Mouse (Mus musculus): ENCODE measurements around the gene Cdh23. TPM values are rescaled to one million over a fixed set of nuclear protein-coding genes. Genes with fewer than 3 reads are reported as not detected.

The Cdh23 gene
- polyA plus RNA-seq, 1 experiment from 2014 or later = 0.87 TPM

GRCm38 (mm10) chr10:60290739-60291110 is 405.6 kb downstream of the Cdh23 start:
- no peaks in the 10 kb centered on the region for H3K9me3 ChIP-seq (replicated peaks; ENCODE audit: control insufficient read depth, low read length)
- 86% methylated on average over 8 of the region's 8 CpGs for WGBS
- no peak overlapping the region for H3K4me2 ChIP-seq (ENCODE audit: low read depth, low read length)
- no peak overlapping the region for H3K9ac ChIP-seq (replicated peaks; ENCODE audit: low read length)
- no peak overlapping the region for H3K27ac ChIP-seq (replicated peaks; ENCODE audit: low read depth, low read length)
- peaks cover 2% of the 10 kb centered on the region; the same call in 1 of the 2 replicates for H3K4me1 ChIP-seq (ENCODE audit: control insufficient read depth, insufficient read depth, low read length)
- no peak for DNase-seq (ENCODE audit: low spot score)
- no peak for ATAC-seq (replicated peaks; ENCODE audit: insufficient number of reproducible peaks, low FRiP score, low TSS enrichment, low read depth)
- H3K4me3 ChIP-seq (ENCODE audit: low read depth, low read length) = no peak overlapping the region
- H3K36me3 ChIP-seq (replicated peaks; ENCODE audit: control insufficient read depth, insufficient read depth, low read depth, low read length) = no peaks in the 10 kb centered on the region; the same call in none of the 2 replicates
- no peaks in the 10 kb centered on the region for H3K27me3 ChIP-seq (ENCODE audit: control insufficient read depth, insufficient read depth, low read length)

GRCm38 (mm10) chr10:60290026-60290738 is 406.1 kb downstream of the Cdh23 start:
- no peaks in the 10 kb centered on the region for H3K9me3 ChIP-seq (replicated peaks; ENCODE audit: control insufficient read depth, low read length)
- DNase-seq (ENCODE audit: low spot score) (no peak), ATAC-seq (replicated peaks; ENCODE audit: insufficient number of reproducible peaks, low FRiP score, low TSS enrichment, low read depth) (no peak)
- H3K4me3 ChIP-seq (ENCODE audit: low read depth, low read length) = no peak overlapping the region
- 59% methylated on average over 7 of the region's 7 CpGs for WGBS
- H3K4me1 ChIP-seq (ENCODE audit: control insufficient read depth, insufficient read depth, low read length) = peaks cover 6% of the 10 kb centered on the region
- H3K27ac ChIP-seq (replicated peaks; ENCODE audit: low read depth, low read length) = no peak overlapping the region
- no peak overlapping the region for H3K9ac ChIP-seq (replicated peaks; ENCODE audit: low read length)
- H3K4me2 ChIP-seq (ENCODE audit: low read depth, low read length) = no peak overlapping the region
- H3K36me3 ChIP-seq (replicated peaks; ENCODE audit: control insufficient read depth, insufficient read depth, low read depth, low read length) = no peaks in the 10 kb centered on the region; the same call in none of the 2 replicates
- H3K27me3 ChIP-seq (ENCODE audit: control insufficient read depth, insufficient read depth, low read length) = no peaks in the 10 kb centered on the region

- no peak overlapping the region for H3K9ac ChIP-seq (replicated peaks; ENCODE audit: low read length)
- no peak overlapping the region for H3K4me2 ChIP-seq (ENCODE audit: low read depth, low read length)
- H3K27me3 ChIP-seq (ENCODE audit: control insufficient read depth, insufficient read depth, low read length) = no peaks in the 10 kb centered on the region
- H3K4me3 ChIP-seq (ENCODE audit: low read depth, low read length) = no peak overlapping the region
- no peak for DNase-seq (ENCODE audit: low spot score)
- H3K36me3 ChIP-seq (replicated peaks; ENCODE audit: control insufficient read depth, insufficient read depth, low read depth, low read length) = no peaks in the 10 kb centered on the region; the same call in none of the 2 replicates
- H3K4me1 ChIP-seq (ENCODE audit: control insufficient read depth, insufficient read depth, low read length) = peaks cover 15% of the 10 kb centered on the region
- no peak overlapping the region for H3K27ac ChIP-seq (replicated peaks; ENCODE audit: low read depth, low read length)
- no peak for ATAC-seq (replicated peaks; ENCODE audit: insufficient number of reproducible peaks, low FRiP score, low TSS enrichment, low read depth)
- H3K9me3 ChIP-seq (replicated peaks; ENCODE audit: control insufficient read depth, low read length) = no peaks in the 10 kb centered on the region
- 90% methylated on average over 8 of the region's 8 CpGs for WGBS
Observed at GRCm38 (mm10) chr10:60289216-60289615, 407.1 kb downstream of the Cdh23 start.

DNA sequence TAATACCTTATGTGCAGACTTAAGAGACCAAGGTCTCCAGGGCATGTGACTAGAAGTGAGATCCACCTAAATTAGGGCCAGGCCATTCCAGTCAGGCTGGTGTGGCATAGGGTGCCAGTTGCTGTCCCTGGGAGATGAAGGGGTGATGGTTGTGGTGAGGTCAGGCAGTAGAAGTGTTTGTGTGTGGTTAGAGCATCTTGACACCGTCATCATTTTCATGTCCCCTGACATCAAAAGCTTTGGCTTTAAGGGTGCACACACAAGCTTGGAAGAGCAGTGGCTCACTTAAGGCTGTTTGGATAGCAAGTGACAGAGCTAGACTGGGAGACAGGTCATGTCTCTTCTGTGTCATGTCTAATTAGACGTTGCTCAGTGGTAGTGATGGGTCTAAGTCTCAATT is 408.6 kb downstream of the Cdh23 start:
- H3K4me3 ChIP-seq (ENCODE audit: low read depth, low read length) = no peak overlapping the region

GRCm38 (mm10) chr10:60287161-60287560 is 409.1 kb downstream of the Cdh23 start:
- no peak overlapping the region for H3K9ac ChIP-seq (replicated peaks; ENCODE audit: low read length)
- no peak overlapping the region for H3K27ac ChIP-seq (replicated peaks; ENCODE audit: low read depth, low read length)
- no peaks in the 10 kb centered on the region for H3K36me3 ChIP-seq (replicated peaks; ENCODE audit: control insufficient read depth, insufficient read depth, low read depth, low read length)
- WGBS = 83% methylated on average over 4 of the region's 4 CpGs
- ATAC-seq (replicated peaks; ENCODE audit: insufficient number of reproducible peaks, low FRiP score, low TSS enrichment, low read depth) = no peak
- H3K9me3 ChIP-seq (replicated peaks; ENCODE audit: control insufficient read depth, low read length) = no peaks in the 10 kb centered on the region
- no peaks in the 10 kb centered on the region for H3K27me3 ChIP-seq (ENCODE audit: control insufficient read depth, insufficient read depth, low read length)
- no peak for DNase-seq (ENCODE audit: low spot score)
- peaks cover 15% of the 10 kb centered on the region for H3K4me1 ChIP-seq (ENCODE audit: control insufficient read depth, insufficient read depth, low read length)
- H3K4me2 ChIP-seq (ENCODE audit: low read depth, low read length) = no peak overlapping the region
- H3K4me3 ChIP-seq (ENCODE audit: low read depth, low read length) = no peak overlapping the region

More for the DNA sequence above, 408.6 kb downstream of the Cdh23 start:
- DNase-seq (ENCODE audit: low spot score) (no peak), ATAC-seq (replicated peaks; ENCODE audit: insufficient number of reproducible peaks, low FRiP score, low TSS enrichment, low read depth) (no peak)
- Histone ChIP-seq H3K9ac (replicated peaks; ENCODE audit: low read length) (no peak overlapping the region), H3K27ac (replicated peaks; ENCODE audit: low read depth, low read length) (no peak overlapping the region), H3K9me3 (replicated peaks; ENCODE audit: control insufficient read depth, low read length) (no peaks in the 10 kb centered on the region), H3K4me2 (ENCODE audit: low read depth, low read length) (no peak overlapping the region), H3K36me3 (replicated peaks; ENCODE audit: control insufficient read depth, insufficient read depth, low read depth, low read length) (no peaks in the 10 kb centered on the region), H3K27me3 (ENCODE audit: control insufficient read depth, insufficient read depth, low read length) (no peaks in the 10 kb centered on the region), H3K4me1 (ENCODE audit: control insufficient read depth, insufficient read depth, low read length) (peaks cover 15% of the 10 kb centered on the region)
- WGBS = 78% methylated on average over 2 of the region's 2 CpGs

DNA sequence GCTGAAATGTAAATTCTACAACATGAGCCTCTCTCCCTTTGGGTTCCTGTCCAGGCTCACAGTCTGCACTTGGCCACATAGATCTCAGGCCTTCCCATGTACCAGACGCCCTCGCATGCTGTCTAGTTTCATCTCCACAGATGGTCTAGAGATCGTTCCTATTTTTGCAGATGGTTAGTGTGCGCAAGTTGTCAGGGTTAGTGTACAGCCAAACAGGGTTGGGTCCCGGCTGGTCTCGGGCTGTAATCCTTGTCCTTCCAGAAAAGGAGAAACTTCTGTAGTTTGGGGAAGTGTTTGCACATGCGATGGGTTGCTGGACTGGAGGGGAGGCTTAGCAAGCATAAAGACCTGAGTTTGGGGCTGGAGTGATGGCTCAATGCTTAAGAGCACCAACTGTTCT is 409.7 kb downstream of the Cdh23 start:
- no peak overlapping the region for H3K27ac ChIP-seq (replicated peaks; ENCODE audit: low read depth, low read length)
- 92% methylated on average over 7 of the region's 7 CpGs for WGBS
- H3K9ac ChIP-seq (replicated peaks; ENCODE audit: low read length) = no peak overlapping the region

DNA sequence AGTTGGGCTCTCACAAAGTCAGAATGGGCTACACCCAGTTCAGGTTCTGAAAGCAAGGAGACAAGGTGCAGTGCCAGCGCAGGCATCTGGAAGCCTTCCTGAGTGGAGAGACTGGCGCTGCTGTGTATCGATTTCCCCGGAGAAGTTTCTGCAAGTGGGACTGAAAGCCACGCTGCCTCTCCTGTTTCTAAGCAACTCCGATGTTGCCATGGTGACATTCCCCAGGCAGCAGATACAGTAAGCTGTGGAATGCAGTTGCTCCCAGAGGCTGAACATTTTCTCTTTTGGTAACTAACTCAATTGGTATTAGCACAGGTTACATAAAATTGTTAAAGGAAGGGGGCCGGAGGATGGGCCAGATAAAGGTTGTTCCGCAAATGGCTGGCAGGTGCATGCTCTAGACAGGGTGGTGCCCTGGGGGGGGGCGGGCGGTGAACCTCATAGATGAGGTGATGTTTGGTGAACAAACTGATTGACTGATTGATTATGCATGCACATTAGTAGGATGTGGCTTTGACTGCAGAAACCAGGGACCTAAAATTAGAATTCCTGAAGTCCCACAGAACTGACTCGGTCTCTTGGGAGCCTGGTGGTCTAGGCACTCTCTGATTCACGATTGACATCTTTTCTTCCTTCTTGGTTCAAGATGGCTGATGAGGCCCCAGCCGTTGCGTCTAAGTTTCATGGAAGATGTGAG is 410.5 kb downstream of the Cdh23 start:
- Histone ChIP-seq H3K27ac (replicated peaks; ENCODE audit: low read depth, low read length) (peak overlapping the region; percentile 3; the same call in 1 of the 2 replicates), H3K4me1 (ENCODE audit: control insufficient read depth, insufficient read depth, low read length) (peaks cover 15% of the 10 kb centered on the region), H3K9ac (replicated peaks; ENCODE audit: low read length) (no peak overlapping the region), H3K9me3 (replicated peaks; ENCODE audit: control insufficient read depth, low read length) (no peaks in the 10 kb centered on the region), H3K36me3 (replicated peaks; ENCODE audit: control insufficient read depth, insufficient read depth, low read depth, low read length) (no peaks in the 10 kb centered on the region), H3K27me3 (ENCODE audit: control insufficient read depth, insufficient read depth, low read length) (no peaks in the 10 kb centered on the region), H3K4me2 (ENCODE audit: low read depth, low read length) (peak overlapping the region; percentile 16), H3K4me3 (ENCODE audit: low read depth, low read length) (0 out of 2 replicates have a peak overlapping the region, but pooled peaks have one; percentile 6)
- DNase-seq (ENCODE audit: low spot score) = peak; percentile 84
- ATAC-seq (replicated peaks; ENCODE audit: insufficient number of reproducible peaks, low FRiP score, low TSS enrichment, low read depth) = peak; percentile 38
- WGBS = 49% methylated on average over 14 of the region's 14 CpGs

More for the DNA sequence above, 409.7 kb downstream of the Cdh23 start:
- peaks cover 15% of the 10 kb centered on the region for H3K4me1 ChIP-seq (ENCODE audit: control insufficient read depth, insufficient read depth, low read length)
- no peaks in the 10 kb centered on the region for H3K36me3 ChIP-seq (replicated peaks; ENCODE audit: control insufficient read depth, insufficient read depth, low read depth, low read length)
- no peak for ATAC-seq (replicated peaks; ENCODE audit: insufficient number of reproducible peaks, low FRiP score, low TSS enrichment, low read depth)
- H3K4me2 ChIP-seq (ENCODE audit: low read depth, low read length) = no peak overlapping the region
- no peaks in the 10 kb centered on the region for H3K9me3 ChIP-seq (replicated peaks; ENCODE audit: control insufficient read depth, low read length)
- no peak overlapping the region for H3K4me3 ChIP-seq (ENCODE audit: low read depth, low read length)
- DNase-seq (ENCODE audit: low spot score) = no peak
- no peaks in the 10 kb centered on the region for H3K27me3 ChIP-seq (ENCODE audit: control insufficient read depth, insufficient read depth, low read length)

- WGBS = 78% methylated on average over 8 of the region's 8 CpGs
- Histone ChIP-seq H3K27ac (replicated peaks; ENCODE audit: low read depth, low read length) (peak overlapping the region; percentile 3; the same call in 1 of the 2 replicates), H3K27me3 (ENCODE audit: control insufficient read depth, insufficient read depth, low read length) (no peaks in the 10 kb centered on the region), H3K36me3 (replicated peaks; ENCODE audit: control insufficient read depth, insufficient read depth, low read depth, low read length) (no peaks in the 10 kb centered on the region), H3K9ac (replicated peaks; ENCODE audit: low read length) (no peak overlapping the region), H3K4me1 (ENCODE audit: control insufficient read depth, insufficient read depth, low read length) (peaks cover 15% of the 10 kb centered on the region), H3K4me3 (ENCODE audit: low read depth, low read length) (no peak overlapping the region), H3K9me3 (replicated peaks; ENCODE audit: control insufficient read depth, low read length) (no peaks in the 10 kb centered on the region), H3K4me2 (ENCODE audit: low read depth, low read length) (no peak overlapping the region; the same call in 1 of the 2 replicates)
- ATAC-seq (replicated peaks; ENCODE audit: insufficient number of reproducible peaks, low FRiP score, low TSS enrichment, low read depth) (peak; percentile 35; the same call in 1 of the 2 replicates), DNase-seq (ENCODE audit: low spot score) (no peak)
Observed at GRCm38 (mm10) chr10:60285183-60285582, 411.1 kb downstream of the Cdh23 start.
